Mouse (Mus musculus): Measurements from ENCODE around the gene Pctp. TPM values are rescaled to one million over a fixed set of nuclear protein-coding genes. Genes with fewer than 3 reads are reported as not detected.

Gene Pctp
- total and polyA plus RNA-seq, 3 experiments, result 6.4 to 10.2 TPM; not detected in 1

GRCm38 (mm10) chr11:89978914-89979818, 23.5 kb downstream of the Pctp start (continued):
- TF ChIP-seq MEF2A (IDR thresholded peaks at IDR 0.05; ENCODE audit: extremely low read depth, insufficient replicate concordance, low read depth, low read length, poor library complexity, severe bottlenecking) (no peak), SIN3A (IDR thresholded peaks at IDR 0.05; ENCODE audit: low read length) (peak; percentile 39), TCF12 (IDR thresholded peaks at IDR 0.05; ENCODE audit: low read depth, low read length) (peak; percentile 84), MAX (IDR thresholded peaks at IDR 0.05; ENCODE audit: low read length) (peak; percentile 22)

GRCm38 (mm10) chr11:89978353-89978831, 24.3 kb downstream of the Pctp start:
- peak overlapping the region; percentile 96 for H3K27ac ChIP-seq (ENCODE audit: control insufficient read depth, low read depth, low read length)
- H3K79me2 ChIP-seq (ENCODE audit: control insufficient read depth, insufficient read depth, low read length, poor library complexity), result no peaks in the 10 kb centered on the region
- DNase-seq (ENCODE audit: low read depth, low spot score), result no peak
- no peaks in the 10 kb centered on the region for H3K9me3 ChIP-seq (replicated peaks; ENCODE audit: insufficient read depth, low read length)
- H3K4me1 ChIP-seq (ENCODE audit: control insufficient read depth in 1 of 2, insufficient read depth in 2 of 2, low read length in 2 of 2), result peaks cover 28 to 49% of the 10 kb centered on the region in 2 experiments
- TF ChIP-seq ETS1 (IDR thresholded peaks at IDR 0.05; ENCODE audit: low read depth, low read length), result peak; percentile 45
- TF ChIP-seq EP300 (IDR thresholded peaks at IDR 0.05; ENCODE audit: low read depth in 1 of 2, low read length in 2 of 2), result 0 out of 4 replicates have a peak, but pooled peaks of 1 of the 2 experiments have one; percentile 3
- TF ChIP-seq POLR2AphosphoS2 (IDR thresholded peaks at IDR 0.05; ENCODE audit: low read length), result no peak
- H3K36me3 ChIP-seq (ENCODE audit: control insufficient read depth in 1 of 2, insufficient read depth in 2 of 2, low read length in 2 of 2), result peaks cover 0 to 50% of the 10 kb centered on the region in 2 experiments; a peak in 2 of 4 replicates
- H3K9ac ChIP-seq (ENCODE audit: control insufficient read depth, low read depth, low read length, poor library complexity, severe bottlenecking), result peak overlapping the region; percentile 51
- H3K27me3 ChIP-seq (ENCODE audit: control insufficient read depth in 1 of 2, insufficient read depth in 2 of 2, low read length in 2 of 2), result no peaks in the 10 kb centered on the region
- H3K4me3 ChIP-seq (ENCODE audit: control insufficient read depth in 1 of 2, insufficient read depth in 1 of 2, low read depth in 2 of 2, low read length in 2 of 2), result no peak overlapping the region

- Histone ChIP-seq H3K27ac (ENCODE audit: control insufficient read depth, low read depth, low read length) (peak overlapping the region; percentile 25), H3K27me3 (ENCODE audit: control insufficient read depth in 1 of 2, insufficient read depth in 2 of 2, low read length in 2 of 2) (no peaks in the 10 kb centered on the region), H3K36me3 (ENCODE audit: control insufficient read depth in 1 of 2, insufficient read depth in 2 of 2, low read length in 2 of 2) (peaks cover 0 to 45% of the 10 kb centered on the region in 2 experiments; a peak in 2 of 4 replicates), H3K9me3 (replicated peaks; ENCODE audit: insufficient read depth, low read length) (no peaks in the 10 kb centered on the region), H3K9ac (ENCODE audit: control insufficient read depth, low read depth, low read length, poor library complexity, severe bottlenecking) (no peak overlapping the region), H3K4me1 (ENCODE audit: control insufficient read depth in 1 of 2, insufficient read depth in 2 of 2, low read length in 2 of 2) (peaks cover 23 to 44% of the 10 kb centered on the region in 2 experiments), H3K79me2 (ENCODE audit: control insufficient read depth, insufficient read depth, low read length, poor library complexity) (no peaks in the 10 kb centered on the region), H3K4me3 (ENCODE audit: control insufficient read depth in 1 of 2, insufficient read depth in 1 of 2, low read depth in 2 of 2, low read length in 2 of 2) (no peak overlapping the region)
- TF ChIP-seq MXI1 (IDR thresholded peaks at IDR 0.05; ENCODE audit: low read depth, low read length) (no peak), CHD1 (IDR thresholded peaks at IDR 0.05; ENCODE audit: low read depth, low read length) (no peak), E2F4 (IDR thresholded peaks at IDR 0.05; ENCODE audit: borderline replicate concordance, low read depth, low read length) (no peak), GATA1 (IDR thresholded peaks at IDR 0.05; ENCODE audit: low read depth, low read length) (no peak), CHD2 (IDR thresholded peaks at IDR 0.05; ENCODE audit: low read length) (no peak), ELF1 (IDR thresholded peaks at IDR 0.05; ENCODE audit: low read depth, low read length) (no peak), EP300 (IDR thresholded peaks at IDR 0.05; ENCODE audit: low read depth in 1 of 2, low read length in 2 of 2) (no peak), ZKSCAN1 (IDR thresholded peaks at IDR 0.05; ENCODE audit: low read depth, low read length) (no peak), MAZ (IDR thresholded peaks at IDR 0.05; ENCODE audit: low read depth, low read length) (no peak), NRF1 (IDR thresholded peaks at IDR 0.05; ENCODE audit: insufficient read depth, low read depth, low read length, poor library complexity, severe bottlenecking) (no peak), HCFC1 (IDR thresholded peaks at IDR 0.05; ENCODE audit: low read depth, low read length) (no peak)
- DNase-seq (ENCODE audit: low read depth, low spot score), result peak; percentile 29
These were observed 24.8 kb downstream of the Pctp start for GRCm38 (mm10) chr11:89977746-89978352.
